Mouse (Mus musculus): ENCODE results near the gene Rab17.

Gene Rab17

DNA sequence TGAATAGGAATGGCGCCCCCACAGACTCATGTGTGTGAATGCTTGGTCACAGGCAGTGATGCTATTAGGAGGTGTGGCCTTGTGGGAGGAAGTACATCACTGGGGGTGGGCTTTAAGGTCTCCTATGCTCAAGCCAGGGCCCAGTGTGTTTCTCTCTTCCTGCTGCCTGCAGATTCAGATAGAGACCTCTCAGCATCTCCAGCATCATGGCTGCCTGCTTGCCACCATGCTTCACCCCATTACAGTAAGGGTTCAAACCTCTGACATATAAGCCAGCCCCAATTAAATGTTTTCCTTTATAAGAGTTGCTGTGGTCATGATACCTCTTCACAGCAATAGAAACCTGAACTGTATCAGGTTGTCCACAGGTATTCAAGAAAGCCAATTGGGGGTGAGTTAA is 26.5 kb upstream of the Rab17 start:
- DNase-seq (ENCODE audit: low spot score) = no peak

DNA sequence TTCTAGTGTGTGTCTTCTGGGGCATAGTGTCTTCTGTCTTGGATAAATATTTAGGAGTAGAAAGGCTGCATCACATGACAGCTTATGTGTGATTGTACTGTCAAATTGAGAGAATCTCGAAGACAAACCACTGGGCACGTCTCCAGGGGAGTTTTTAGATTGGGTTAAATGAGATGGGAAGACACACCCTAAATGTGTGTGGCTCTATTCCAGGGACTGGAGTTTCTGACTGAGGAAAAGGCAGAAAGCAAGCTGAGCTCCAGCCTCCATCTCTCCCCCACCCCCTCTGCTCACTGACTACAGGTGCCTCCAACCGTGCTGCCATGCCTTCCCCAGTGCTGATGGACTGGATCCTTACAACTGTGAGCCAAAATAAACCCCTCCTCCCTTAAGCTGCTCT is 11.9 kb upstream of the Rab17 start:
- DNase-seq (ENCODE audit: low spot score) = no peak

DNA sequence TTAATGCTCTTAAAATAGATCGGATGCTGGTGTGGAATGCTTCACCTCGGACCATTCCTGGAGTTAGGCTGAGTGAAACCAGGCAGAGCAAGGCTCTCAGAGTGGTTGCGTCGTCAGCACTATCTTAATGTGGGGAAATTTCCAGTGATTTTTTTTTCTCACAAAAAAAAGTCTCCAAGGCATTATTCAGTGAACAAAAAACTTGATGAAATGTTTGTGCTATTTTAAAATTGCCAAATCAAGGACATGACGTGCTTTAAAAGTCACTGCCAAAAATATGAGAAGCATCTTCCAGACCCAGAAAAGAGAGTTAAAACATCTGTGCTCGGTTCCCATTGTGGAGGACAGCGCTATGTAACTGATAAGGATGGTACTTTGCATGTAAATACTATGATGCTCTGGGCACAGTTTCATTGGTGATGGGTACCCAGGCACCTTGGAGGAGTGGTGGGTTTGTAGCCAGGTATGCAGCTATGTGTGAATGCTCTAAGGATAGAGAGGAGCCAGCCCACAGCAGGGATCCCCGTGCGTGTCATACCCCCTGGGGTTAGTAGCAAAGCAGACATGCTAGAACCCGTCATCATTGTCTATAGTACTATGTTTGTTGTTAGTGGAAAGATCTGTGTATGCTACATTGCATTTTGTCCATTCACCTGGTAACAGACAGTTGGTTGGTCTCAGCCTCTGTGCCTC is 11.3 kb upstream of the Rab17 start:
- no peak for DNase-seq (ENCODE audit: low spot score)

DNA sequence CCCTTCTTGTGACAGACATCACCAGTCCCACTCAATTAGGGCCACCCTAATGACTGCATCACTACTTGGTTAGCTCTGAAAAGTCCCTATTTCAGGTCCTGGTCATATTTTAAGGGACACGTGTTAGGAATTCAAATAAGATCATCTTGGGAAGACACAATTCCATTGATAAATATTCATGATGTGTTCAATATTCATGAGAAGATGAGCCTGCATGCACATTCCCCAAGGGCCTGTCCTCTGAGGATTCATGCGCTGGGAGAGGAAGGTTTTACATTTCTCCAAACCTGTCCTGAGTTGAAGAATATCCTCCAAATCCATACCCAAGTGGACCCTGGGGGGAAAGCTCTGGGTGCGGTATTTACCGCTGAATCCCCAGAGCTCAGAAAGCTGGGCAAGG is 6.5 kb upstream of the Rab17 start:
- no peak for DNase-seq (ENCODE audit: low spot score)

DNA sequence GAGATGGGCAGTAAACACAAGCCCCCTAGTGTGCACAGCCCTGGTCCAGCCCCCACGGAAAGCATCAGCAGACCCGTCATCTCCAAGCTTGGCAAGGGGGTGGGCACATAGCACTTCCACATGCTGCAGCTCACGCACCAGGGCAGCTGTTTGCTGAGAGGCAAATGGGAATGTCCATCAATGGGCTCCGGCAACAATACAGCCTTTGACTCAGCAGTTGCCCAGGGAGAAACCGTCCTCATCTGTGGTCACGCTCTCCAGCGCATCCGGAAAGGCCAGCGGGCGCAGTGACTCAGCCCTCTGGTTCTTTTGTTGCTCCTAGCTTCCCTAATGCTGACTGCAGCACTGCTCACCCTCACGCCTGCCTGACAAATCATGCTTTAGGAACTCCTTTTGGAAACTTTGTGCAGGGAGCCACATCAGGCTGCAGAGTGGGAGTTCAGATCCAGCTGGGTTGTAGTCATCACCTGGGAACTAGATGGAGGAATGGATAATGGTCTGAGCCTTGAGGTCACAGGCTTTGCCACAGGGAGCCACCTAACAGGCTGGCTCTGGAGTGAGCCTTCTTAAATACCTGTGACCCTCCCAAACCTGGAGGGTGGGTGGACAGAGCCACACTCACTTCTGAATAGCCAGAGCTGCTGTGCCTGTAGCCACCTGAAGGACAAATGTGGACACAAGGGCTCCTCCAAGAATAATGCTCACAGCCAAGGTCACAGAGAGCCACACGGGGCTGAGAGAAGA is 5.6 kb upstream of the Rab17 start:
- DNase-seq (ENCODE audit: low spot score) = peak; percentile 46

DNA sequence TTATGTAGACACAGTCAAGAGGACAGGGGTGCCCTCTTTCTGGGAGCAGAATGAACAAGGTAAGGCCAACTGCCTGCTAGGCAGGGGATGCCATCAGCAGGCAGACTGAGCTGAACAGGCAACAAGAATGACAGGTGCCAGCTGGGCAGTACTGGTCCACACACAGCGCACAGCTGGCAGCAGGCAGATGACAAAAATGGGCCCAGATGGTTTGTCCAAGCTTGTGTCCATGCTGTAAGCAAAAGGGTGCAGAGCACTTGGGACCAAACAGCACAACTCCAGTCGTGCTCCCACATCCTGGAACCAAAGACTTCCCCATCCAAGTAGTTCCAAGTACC is 4.1 kb upstream of the Rab17 start:
- no peak for DNase-seq (ENCODE audit: low spot score)

DNA sequence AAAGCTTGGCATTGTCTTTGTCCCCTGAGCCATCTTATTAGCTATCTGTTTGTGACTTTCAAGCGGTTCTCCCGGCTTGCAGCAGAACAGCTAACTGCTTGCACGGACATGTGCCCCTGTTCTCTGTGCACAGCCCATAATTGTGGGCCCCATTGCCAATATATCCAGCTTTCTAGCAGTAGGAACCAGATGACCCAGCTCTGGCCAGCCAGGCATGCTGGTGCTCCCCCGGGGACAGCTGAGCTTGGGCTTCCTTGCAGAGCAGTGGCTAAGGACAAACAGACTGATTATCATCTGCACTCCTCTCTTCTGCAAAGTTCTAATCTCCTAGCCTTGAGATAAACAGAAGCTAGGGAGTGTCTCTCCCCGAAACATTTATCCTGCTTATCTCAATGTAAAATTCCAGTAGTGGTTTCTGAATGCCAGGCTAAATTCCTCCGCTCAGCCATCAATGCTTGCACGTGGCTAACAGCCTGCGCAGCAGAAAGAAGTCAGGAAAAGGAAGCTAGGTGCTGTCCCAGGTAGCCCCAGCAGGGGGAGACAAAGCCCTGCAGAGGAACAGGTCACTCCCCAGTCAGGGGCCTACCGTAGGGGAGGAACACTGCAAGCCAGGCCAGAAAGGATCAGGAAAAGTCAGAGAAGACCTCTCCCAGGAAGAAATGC is 3.6 kb upstream of the Rab17 start:
- peak; percentile 86 for DNase-seq (ENCODE audit: low spot score)

DNA sequence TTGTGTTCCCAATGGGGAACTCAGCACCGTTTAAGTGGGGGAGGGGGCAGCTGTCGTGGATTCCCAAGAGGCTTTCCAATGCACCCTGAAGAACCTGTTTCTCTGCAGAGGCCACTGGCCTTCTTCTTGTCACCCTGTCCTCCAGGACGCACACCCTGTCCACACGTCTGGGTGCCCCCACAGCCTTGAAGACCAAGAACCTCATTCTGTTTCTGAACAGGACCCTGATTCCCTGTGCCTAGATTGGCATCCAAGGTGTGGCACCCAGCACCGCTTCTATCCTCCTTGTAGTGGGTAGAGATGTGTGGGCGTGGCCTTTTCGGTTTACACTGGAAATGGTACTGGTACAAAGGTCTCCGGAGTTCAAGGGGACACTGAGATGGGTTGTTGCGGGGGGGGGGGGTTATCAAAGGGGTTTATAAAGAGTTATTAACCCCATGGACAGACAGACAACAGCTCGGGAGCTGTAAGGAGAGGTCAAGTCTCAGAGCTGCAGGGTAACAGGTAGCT is 475 bp upstream of the Rab17 start:
- DNase-seq (ENCODE audit: low spot score) = no peak

DNA sequence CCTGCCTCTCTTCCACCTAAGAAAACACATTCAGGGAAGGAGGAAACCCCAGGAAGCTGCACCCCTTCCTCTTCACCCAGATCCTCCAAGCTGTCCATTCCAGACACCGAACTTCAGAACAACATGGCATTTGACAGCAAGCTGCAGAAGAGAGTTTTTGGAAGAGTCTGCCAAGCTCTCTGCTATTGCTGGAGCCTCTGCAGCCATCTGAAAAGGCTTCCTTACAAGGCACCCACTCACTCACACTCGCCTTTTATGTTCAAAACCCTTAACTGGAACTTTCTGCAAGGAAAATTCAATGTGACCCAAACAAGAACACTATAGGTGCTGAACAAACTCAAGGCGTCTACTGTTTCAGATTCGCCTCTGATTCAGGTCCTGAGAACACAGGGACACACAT is 812 bp downstream of the Rab17 start:
- no peak for DNase-seq (ENCODE audit: low spot score)

DNA sequence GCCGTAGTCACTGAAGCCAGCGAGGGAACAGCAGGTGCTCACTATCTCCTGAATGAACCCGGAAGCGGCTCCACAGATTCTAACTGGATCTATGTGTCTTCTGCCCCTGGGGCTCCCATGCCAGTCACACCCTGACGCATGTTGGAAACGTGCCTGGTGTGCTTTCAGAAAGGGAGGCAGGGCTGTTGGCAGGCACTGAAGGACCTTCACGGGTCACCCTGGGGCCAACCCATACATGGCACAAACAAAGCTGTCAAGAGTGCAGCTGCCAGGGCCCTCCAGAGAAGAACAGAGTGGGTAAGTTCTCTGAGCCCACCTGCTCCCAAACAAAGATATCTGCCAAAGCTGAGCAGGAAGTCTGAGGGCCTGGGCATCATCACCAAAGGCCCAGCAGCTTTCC is 1.9 kb downstream of the Rab17 start:
- DNase-seq (ENCODE audit: low spot score) = peak; percentile 43

DNA sequence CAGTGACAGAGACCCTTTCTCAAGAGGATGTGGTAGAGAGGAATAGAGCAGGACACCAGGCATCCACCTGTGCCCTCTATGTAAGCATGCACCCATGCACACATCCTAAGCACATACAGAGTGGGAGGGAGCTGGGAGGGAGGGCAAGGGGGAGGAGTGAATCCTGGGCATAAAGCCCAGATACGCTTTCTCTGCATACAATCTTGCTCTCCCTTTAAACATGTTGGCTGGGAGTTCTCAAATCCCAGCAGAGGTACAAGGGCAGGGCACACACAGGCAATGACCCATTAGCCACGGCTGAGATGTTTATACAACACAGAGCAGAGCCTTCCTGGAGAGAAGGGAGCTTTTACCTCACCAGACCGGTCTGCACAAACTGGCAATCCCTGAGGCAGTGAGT is 6.5 kb downstream of the Rab17 start:
- no peak for DNase-seq (ENCODE audit: low spot score)

DNA sequence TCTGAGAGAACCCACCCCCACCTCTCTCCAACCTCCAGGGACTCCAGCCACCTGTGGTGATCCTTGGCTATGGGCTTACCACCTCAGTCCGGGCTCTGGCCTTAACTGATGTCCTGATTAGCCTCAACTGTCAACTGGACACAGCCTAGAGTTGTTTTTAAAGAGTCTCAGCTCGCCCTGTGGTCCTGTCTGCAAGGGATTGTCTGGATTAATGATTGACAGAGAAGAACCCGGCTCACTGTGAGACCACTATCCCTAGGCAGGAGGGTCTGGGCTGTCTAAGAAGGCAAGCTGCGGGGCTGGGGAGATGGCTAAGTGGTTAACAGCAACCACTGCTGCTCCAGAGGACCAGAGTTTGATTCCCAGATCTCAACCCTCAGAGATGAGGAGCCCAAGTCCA is 6.9 kb downstream of the Rab17 start:
- DNase-seq (ENCODE audit: low spot score) = no peak

DNA sequence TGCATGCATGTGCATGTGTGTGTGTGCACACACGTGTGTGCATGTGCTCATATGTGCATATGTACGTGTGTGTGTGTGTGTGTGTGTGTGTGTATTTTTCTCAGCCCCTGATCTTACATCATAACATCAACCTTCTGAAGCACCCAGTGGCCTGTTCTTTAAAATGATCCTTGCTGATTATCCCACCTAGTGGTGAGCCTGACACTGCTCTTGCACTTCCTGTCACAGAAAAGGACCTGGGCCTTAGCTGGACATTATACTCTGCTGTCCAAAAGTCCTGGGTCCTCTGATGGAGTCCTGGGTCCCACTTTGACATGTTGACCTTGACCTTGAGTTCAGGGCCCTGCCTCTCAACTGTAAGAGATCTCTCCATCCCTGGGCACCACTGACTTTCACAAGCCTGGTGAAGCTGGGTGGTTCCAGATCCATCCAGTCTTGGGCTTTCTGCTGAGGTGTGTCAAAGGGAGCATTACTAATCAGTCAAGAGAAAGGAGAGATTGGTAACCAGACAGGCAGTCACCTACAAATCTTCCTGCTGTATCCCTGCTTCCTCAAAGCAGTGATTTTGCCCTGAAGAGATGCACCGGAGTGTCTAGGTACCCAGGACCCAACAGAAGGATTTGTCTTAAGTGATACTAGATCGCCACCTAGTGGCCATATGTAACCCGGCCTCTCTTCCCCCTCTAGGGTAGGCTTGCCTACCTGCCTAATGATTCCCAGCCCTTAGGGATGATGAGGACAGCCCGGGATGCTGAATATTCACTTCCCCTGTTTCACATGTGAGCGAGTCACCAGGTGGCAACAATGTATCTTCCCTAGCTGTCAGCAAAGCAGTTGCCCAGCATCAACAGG is 13.0 kb downstream of the Rab17 start:
- DNase-seq (ENCODE audit: low spot score) = no peak

DNA sequence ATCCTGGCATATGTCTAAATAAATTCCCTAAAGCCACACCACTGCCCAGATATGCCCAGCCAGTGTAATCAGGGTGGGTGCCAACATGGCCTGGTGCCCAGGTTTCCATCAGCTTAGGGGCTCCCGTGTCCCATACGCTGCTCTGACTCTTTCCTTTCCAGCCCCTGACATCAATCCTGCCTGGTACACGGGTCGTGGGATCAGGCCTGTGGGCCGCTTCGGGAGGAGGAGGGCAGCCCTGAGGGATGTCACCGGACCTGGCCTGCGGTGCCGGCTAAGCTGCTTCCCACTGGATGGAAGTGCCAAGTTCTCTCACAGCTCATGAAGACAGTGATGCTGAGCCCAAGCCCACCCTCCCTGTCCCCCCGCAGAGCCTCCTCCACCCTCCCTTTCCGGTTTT is 15.8 kb downstream of the Rab17 start:
- DNase-seq (ENCODE audit: low spot score) = no peak

DNA sequence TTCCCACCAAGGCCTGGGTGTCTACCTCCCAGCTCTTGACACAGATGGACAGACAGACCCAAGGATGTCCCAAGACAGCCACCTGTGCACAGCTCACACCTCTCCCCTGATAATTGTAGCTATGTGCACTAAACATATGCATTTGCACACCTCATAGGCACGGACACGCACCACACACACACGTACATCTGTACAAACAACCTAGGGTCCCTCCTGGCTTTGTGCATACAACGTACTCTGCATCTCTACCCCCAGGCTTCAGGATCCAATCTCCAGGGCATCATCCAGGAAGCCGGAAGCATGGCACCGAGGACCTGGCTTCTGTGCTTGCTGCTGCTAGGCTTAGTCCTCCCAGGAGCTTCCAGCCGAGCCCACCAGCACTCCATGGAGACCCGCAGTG is 16.7 kb downstream of the Rab17 start, which contains the start of gene Prlh:
Gene Prlh (plus strand): TSS at position 301 of the 400 bp plus-strand sequence.
- no peak for DNase-seq (ENCODE audit: low spot score)

DNA sequence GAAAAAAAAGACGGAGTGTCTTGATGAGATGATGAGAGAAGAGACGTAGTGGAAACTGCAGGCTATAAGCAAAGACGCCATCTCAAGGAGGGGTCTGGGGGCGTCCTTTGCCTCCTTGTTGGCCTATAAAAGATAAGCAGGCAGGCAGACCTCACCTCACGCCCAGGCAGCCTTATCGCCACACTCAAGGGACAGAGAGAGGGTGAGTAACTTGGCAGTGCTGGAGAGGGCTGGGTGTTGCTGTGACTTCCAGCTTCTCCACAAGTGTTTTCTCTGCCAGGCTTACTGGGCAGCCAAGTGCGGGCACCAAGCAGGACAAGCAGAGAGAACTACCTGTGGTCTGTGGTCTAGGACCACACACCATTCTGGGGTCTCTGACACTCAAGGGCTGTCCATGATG is 17.8 kb downstream of the Rab17 start:
- no peak for DNase-seq (ENCODE audit: low spot score)

DNA sequence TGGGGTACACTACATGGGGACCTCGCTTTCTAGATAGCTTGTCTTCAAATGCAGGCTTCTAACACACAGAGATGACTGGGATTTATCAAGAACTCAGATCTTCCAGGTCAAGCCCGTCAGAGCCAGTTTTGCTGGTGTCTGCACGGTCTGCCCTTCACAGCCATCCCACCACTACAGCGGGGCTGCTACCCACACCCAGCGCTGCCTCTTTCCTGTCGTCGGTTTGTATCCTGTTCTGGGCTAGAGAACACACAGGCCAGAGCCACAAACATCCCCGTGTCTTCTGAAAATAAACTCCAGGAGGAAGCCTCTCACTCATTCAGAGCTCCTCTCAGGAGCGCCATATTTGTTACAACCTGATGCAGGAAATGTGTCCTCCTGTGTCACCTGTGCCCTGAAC is 20.2 kb downstream of the Rab17 start:
- DNase-seq (ENCODE audit: low spot score) = no peak

DNA sequence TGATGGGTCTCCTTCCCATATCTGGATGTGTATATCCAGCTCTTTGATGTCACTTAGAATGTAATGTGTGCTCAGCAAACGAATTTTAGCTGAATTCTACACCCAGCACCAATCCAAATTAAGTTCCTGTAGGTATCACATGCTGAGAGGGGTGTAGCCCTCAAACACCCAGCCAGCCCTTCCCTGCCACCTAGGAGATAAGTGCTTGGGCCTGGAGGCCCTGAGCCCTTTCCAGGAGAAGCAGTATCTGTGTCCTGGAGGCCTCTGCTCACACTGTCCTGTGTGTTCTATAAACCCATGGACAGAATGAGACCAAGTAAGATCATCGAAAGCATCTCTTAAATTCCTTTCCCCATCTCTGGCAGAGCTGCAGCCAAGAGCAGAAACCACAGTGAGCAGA is 22.2 kb downstream of the Rab17 start:
- no peak for DNase-seq (ENCODE audit: low spot score)

DNA sequence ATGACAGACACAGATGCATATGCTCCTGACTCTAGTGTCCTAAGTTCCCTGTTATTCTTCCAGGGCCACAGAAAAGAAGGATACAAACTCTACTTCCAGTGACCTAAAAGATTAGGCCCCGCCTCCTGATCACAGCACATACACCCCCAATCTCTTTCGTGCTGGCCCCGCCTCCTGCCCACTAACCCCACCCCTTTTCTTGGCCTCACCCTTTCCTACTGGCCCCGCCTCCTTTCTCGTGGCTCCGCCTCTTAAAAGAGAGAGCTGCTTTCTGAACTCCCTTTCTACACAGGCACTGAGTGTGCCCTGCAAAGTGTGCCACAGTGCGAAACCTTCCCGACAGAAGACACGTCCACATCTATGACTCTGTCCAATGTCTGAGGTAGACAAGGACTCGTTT is 24.3 kb downstream of the Rab17 start:
- no peak for DNase-seq (ENCODE audit: low spot score)

DNA sequence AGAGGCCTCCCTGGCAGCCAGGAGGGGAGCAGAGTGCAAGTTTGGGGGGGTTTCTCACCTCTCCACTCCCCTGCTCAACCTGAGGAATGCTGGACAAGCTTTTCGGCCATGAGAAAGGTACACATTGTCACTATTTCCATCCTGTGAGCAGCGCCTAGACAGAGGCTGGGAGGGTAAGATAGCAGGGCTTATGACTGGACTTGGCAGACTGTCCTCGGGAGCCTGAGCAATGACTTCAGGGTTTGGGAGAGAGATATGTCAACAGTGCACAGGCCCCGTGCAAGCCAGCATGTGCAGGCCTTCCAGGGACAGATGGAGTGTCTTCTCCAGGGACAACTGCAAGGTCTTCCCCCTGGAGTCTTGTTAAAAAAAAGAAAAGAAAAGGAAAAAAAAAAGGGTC is 29.5 kb downstream of the Rab17 start:
- no peak for DNase-seq (ENCODE audit: low spot score)

DNA sequence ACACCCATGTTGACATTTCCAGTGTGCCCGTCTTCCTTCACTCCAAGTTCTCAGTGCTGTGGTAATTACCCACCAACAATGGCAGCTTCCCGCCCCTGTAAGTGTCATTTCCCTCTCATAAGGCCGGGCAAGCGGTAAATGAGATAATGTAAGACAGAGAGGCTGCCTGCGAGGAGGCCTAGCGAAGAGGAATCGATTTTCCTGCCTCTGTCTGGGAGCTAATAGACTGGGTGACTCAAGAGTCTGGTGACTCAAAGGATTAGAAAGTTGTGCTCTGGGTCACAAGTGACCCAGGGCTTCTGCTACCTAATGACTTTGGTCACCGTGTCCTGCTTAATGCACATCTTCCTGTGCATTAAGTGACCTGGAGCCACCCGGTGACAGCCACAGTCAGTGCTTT is 32.5 kb downstream of the Rab17 start:
- no peak for DNase-seq (ENCODE audit: low spot score)

DNA sequence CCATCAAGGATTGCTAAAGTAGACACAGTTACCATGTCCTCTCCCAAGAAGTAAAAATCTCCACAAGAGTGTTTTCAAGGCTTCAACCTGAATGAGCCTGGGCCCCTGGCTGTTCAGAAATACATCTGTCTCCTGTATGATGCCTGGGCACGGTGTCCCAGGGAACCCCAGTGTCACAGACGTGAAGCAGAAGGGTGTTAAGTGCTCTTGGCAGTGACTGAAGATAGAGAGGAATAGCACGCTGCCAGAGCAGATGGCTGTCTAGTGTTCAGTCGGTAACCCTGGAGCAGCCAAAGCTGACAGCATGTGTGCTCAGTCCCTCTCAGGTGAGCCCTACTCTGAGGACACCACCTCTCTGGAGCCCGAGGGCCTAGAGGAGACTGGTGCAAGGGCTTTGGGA is 36.5 kb downstream of the Rab17 start:
- DNase-seq (ENCODE audit: low spot score) = no peak

Data from ovary, adult 18-20 months (tissue).